Mouse (Mus musculus): Measurements from ENCODE around the gene Plk2. TPM values are rescaled to one million over a fixed set of nuclear protein-coding genes. Genes with fewer than 3 reads are reported as not detected.

Plk2 gene
- total RNA-seq (2015; ENCODE audit: low replicate concordance) (0.38 TPM in 1 of 2 replicates, not detected in the other), total RNA-seq (2017; ENCODE audit: low replicate concordance) (0.17 and 2.9 TPM in 2 replicates)

DNA sequence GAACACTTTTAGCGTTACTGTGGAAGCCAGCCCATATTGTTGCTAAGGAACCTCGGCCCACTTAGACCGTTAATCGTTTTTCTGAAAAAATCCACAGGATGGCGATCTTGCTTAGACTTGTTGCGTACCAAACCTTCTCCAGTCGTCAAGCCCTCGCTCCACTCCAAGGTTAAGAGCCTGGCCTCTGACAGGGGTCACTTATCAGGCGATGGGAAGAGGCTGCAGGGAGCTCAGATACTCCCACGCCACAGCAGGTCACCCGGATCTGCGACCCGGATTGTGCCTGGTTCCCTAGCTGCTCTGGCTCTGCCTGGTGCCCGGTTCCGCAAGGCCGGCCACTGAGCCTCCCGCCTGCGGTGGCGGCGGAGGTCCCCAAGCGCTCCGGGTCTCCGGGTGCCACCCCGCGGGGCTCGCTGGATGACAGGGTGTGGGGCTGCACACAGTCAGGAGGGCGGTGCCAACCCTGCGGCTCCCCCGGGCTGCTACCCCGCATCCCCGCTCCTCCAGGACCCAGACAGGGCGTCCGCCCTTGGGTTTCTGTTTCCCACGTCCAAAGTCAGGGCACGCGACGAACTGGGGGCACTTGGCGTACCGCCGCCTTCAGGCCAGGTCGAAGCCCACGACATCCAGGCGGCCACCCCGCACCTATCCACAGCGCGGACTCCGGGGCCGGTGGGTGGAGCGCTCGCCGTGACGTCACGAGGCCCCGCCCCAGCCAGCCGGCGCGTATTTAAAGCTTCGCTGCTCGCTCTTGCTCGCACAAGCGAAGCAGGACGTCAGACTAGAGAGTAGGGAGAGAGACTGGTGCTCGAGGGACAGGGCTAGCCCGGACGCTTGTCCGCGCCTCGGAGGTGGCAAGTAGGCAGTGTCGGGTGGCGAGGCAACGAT lies at the start of gene Plk2:
Plk2 (plus strand) TSS at position 756 of the 888 bp plus-strand sequence.
- ATAC-seq (replicated peaks; ENCODE audit: low FRiP score, poor library complexity, severe bottlenecking), result peak; percentile 86

DNA sequence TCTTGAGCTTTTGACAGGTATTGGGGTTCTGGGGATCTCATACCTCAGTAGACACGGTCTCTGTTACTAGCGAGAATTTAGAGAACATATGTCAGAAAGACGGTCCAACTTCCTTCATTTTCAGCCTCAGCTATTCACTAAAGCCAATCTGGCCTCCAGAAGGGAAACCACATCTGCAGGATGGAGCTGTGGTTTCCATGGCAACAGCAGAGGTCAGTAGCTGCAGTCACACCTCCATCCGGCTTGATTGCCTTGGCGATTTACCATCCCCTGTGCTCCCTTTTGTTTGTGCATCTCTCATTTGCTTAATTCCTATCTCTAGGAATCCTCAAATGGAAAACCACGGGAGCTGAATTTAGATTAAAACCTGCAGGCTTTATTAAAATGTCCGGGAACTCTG lies 48.1 kb upstream of the Plk2 start:
- no peak for ATAC-seq (replicated peaks; ENCODE audit: low FRiP score, poor library complexity, severe bottlenecking)

DNA sequence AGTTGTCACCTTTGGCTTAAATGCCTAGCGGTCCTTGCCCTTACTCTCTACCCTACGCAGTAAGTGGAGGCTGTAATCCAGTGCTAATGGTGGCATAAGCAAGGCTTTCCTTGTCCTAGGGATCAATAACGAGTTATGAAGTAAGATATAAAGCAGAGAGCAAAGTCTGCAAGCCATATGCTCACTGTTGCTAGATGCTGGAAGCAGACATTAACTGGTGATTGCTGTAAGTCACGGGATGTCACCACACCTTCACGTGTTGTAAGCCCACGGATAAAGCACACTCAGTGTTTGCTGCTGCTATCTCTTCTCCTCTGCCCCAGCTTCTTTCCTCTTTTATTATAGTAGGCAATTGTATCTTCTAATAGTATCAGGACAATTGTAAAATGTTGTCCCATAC lies 43.8 kb upstream of the Plk2 start:
- ATAC-seq (replicated peaks; ENCODE audit: low FRiP score, poor library complexity, severe bottlenecking), result no peak

DNA sequence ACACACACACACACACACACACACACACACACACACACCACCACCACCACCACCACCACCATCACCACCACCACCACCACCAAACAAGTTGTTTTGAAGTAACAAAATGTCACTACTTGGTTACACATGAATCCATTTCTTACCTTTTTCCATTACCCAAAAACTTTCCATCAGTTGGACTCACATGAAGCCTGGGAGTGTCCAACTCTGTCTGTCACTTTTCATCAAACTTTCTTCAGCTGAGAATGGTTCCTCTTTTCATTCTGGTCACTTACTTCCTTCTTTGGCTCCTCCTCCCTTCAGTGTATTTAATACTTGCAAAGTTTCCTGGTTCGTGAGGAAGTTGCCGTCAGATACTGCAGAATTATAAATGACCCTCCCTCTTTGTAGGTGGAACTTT lies 37.9 kb upstream of the Plk2 start, which contains the start of gene Gapt:
Gapt (minus strand) TSS at position 259 of the 400 bp plus-strand sequence.
- no peak for ATAC-seq (replicated peaks; ENCODE audit: low FRiP score, poor library complexity, severe bottlenecking)

DNA sequence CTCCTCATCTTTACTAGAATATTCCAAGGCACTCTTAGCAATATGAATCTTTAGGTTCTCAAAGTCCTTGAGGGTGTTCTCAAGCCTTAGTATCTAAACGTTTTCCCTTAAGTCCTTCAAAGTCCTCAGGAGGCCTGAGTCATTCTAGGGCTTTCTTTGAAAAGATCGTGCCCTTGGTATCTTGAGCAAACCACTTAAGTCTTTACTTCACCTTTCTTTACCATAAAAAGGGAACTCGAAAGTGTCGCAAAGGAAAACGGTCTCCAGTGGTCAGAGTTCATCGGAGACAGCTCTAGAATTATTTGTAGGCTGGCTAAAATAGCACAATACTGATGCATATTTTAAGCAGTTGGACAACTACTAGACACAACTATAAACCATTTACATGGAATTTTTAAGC lies 31.1 kb upstream of the Plk2 start:
- ATAC-seq (replicated peaks; ENCODE audit: low FRiP score, poor library complexity, severe bottlenecking), result no peak

DNA sequence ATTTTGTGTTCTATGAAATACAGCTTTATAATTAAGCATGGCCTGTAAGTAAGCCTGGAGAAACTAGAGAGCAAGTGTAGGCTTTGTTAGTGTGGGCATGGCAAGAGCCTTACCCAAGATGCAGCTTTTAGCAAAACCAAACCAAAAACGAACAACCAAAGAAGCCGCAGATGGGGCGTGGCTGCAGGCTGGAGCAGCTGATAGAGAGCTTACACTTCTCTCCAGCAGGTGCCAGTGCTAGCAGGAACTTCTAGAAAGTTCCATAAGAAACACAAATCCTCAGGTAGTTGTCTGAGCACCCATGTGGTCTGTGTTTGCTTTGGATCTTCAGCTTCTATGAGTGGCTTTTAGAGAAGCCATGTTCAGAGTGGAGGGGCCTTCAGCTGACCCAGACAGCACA lies 28.4 kb upstream of the Plk2 start:
- ATAC-seq (replicated peaks; ENCODE audit: low FRiP score, poor library complexity, severe bottlenecking), result peak; percentile 76

DNA sequence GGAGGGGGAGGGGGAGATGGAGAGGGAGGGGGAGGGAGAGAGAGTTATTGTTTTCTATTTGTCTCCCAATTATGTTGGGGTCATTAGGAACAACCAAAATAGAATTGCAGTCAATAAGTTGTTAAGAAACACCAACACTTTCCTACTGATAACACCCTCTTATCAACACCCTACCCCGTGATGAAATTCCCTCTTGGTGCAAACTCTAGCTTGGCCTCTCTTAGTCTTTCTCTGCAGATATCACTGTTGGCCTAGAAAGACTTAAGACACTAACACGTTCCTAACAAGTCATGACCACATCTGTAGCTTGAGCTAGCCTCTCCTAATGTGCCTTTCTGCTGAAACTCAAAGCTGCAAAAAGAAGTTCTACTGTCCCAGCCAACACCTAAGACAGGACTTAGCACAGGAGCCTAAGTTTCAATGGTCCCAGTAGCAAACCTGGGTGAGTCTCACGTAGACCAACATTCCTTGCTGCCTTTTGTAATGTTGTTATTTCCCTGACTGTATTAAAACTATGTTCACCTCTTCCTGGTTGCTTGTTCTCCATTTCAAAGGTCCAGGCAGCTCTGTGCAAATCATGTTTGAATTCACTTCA lies 26.8 kb upstream of the Plk2 start:
- no peak for ATAC-seq (replicated peaks; ENCODE audit: low FRiP score, poor library complexity, severe bottlenecking)

DNA sequence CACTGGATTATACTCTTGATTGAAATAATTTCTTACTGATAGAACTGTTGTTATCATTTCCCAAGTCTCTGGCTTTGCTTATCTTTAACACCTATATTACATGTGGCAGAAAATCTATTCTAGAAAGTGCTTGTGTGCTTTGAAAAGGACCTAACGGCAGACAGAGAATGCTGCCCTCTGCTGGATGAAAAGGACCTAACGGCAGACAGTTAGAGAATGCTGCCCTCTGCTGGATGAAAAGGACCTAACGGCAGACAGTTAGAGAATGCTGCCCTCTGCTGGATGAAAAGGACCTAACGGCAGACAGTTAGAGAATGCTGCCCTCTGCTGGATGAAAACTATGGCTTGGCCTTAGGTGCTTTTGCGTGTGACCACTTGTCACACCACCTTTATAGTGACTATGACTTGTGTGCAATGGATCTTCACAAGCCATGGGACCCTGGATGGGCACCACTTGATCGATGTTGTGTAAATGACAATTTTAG lies 26.2 kb upstream of the Plk2 start:
- peak; percentile 90 for ATAC-seq (replicated peaks; ENCODE audit: low FRiP score, poor library complexity, severe bottlenecking)

DNA sequence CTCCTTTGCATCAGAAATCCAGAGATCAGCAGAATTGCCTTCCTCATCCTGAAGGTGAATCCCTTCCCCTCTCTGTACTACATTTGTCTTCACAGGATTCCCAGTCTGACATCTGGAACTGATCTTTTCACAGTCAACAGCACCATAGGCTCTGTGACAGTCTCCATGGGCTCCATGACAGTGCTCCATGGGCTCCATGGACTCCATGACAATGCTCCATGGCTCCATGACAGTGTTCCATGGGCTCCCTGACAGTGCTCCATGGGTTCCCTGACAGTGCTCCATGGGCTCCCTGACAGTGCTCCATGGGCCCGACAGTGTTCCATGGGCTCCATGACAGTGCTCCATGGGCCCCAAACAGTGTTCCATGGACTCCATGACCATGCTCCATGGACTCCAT lies 25.2 kb upstream of the Plk2 start:
- no peak for ATAC-seq (replicated peaks; ENCODE audit: low FRiP score, poor library complexity, severe bottlenecking)

DNA sequence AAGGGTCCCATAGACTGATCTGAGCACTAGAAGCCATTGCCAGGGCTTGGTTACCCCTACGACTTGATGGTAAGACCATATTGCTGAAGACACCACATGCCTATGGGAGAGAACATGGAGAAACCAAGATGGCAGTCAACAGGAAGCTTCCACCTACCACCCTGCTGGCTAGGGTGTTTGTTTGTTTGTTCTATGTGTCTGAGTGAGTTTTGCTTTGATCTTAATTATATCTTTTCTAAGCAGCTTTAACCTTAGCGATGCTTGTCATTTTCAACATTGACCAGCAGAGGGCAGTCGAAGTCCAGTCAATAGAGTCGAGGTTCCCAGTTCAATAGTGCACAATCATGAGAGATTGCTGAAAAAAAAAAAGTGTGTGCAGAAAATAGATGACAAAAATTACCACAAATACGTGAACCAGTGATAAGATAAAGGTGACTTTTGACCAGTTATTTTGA lies 12.4 kb upstream of the Plk2 start:
- peak; percentile 67; the same call in 1 of the 2 replicates for ATAC-seq (replicated peaks; ENCODE audit: low FRiP score, poor library complexity, severe bottlenecking)

DNA sequence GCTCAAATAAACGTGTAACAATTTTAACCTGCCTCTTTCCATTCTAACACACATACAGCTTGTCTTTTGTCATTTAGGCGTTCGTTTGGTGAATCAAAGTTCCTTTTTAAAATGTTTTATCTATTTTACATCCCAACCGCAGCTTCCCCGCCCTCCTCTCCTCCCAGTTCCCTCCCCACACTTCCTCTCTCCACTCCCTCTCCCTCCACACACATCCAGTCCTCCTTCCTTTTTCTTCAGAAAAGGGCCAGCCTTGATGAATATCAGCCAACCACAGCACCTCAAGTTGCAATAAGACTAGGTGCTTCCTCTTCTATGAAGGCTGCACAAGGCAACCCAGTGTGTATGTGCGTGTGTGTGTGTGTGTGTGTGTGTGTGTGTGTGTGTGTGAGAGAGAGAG lies 10.3 kb upstream of the Plk2 start:
- ATAC-seq (replicated peaks; ENCODE audit: low FRiP score, poor library complexity, severe bottlenecking), result no peak

DNA sequence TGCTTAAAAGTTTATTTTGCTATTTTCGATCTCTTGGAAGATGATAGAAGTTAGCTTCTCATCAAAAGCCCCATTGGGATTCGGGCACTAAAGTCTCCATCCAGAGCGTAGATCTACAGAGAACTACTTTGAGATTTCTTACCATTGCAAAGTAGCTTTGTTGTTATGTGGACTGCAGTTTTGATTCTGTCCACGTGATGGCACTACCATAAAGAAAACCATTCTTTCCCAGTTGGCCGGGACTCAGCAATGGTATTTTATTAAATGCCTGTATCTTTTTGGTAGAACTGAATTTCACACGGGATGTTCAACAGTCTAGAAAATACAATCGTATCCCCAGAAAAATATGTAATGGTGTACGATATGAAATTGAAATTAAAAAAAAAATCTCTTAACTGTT lies 2.6 kb upstream of the Plk2 start:
- no peak for ATAC-seq (replicated peaks; ENCODE audit: low FRiP score, poor library complexity, severe bottlenecking)

DNA sequence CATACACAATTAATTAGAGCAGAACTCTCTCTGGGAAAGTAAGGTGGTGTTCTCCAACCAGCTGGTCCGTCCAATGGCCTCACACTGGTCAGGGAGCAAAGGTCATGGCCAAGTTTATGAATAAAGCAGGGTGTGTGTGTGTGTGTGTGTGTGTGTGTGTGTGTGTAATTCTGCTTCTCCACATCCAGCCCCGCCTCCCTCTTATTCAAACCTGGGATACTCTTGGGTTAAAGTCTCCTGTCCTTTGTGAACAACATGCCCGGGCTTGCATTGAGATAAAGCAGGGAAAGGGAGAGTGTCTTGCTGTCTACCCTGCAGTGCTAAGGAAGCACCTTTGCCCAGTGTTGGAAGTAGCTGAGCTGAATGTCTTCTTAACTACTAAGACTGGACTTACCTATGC lies 2.2 kb upstream of the Plk2 start:
- no peak for ATAC-seq (replicated peaks; ENCODE audit: low FRiP score, poor library complexity, severe bottlenecking)

DNA sequence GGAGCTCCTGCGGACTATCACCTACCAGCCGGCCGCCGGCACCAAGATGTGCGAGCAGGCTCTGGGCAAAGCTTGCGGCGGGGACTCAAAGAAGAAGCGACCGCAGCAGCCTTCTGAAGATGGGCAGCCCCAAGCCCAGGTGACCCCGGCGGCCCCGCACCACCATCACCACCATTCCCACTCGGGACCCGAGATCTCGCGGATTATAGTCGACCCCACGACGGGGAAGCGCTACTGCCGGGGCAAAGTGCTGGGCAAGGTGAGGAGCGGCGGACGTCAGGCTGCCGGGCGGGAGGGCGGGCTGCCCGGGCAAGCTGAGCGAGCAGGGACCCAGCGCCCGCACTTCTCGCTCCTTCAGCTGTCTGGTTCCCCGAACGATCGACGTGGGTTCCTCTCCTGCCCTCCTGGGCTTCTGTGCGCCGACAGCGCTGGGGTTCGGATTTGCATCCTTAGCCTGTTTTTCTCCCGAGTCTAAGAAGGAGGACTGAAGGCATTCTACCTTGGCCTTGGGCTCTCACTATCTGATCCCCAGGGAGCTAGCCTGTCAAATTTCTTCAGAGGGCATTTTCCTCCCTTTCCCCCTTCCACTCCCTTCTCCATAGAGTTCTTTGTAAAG lies 441 bp downstream of the Plk2 start:
- ATAC-seq (replicated peaks; ENCODE audit: low FRiP score, poor library complexity, severe bottlenecking), result peak; percentile 58; the same call in 1 of the 2 replicates

DNA sequence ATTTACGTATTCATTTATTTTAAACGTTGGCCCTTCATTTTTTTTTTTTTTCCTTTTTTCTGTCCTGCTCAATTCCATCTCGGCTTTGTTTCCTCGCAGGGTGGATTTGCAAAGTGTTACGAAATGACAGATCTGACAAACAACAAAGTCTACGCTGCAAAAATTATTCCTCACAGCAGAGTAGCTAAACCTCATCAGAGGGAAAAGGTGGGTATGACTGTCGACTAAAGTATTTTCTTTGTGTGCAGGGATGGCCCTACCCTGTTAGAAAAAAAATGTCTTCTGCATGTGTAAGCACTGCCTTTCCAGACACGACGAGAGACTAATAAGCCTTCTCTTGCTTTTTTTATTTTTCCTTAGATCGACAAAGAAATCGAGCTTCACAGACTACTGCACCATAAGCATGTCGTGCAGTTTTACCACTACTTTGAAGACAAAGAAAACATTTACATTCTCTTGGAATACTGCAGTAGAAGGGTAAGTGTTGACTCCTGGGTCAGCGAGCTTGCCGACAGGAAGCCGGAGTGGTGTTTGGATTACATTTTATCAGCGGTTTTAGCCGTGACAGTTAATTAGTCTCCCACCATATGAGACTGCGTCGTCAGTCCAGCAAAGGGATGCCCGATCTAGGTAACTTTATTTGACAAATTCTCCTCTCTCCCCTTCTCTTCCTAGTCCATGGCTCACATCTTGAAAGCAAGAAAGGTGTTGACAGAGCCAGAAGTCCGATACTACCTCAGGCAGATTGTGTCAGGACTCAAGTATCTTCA lies 1.3 kb downstream of the Plk2 start:
- ATAC-seq (replicated peaks; ENCODE audit: low FRiP score, poor library complexity, severe bottlenecking), result no peak

DNA sequence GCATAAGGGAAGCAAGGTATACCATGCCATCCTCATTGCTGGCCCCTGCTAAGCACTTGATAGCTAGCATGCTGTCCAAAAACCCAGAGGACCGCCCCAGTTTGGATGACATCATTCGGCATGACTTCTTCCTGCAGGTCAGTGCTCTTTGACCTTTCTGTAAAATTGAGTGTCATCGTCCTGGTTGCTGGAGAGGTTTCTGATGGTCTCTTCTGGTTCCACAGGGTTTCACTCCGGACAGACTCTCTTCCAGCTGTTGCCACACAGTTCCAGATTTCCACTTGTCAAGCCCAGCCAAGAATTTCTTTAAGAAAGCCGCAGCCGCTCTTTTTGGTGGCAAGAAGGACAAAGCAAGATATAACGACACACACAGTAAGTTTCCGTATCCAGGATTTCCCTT lies 2.9 kb downstream of the Plk2 start:
- no peak for ATAC-seq (replicated peaks; ENCODE audit: low FRiP score, poor library complexity, severe bottlenecking)

DNA sequence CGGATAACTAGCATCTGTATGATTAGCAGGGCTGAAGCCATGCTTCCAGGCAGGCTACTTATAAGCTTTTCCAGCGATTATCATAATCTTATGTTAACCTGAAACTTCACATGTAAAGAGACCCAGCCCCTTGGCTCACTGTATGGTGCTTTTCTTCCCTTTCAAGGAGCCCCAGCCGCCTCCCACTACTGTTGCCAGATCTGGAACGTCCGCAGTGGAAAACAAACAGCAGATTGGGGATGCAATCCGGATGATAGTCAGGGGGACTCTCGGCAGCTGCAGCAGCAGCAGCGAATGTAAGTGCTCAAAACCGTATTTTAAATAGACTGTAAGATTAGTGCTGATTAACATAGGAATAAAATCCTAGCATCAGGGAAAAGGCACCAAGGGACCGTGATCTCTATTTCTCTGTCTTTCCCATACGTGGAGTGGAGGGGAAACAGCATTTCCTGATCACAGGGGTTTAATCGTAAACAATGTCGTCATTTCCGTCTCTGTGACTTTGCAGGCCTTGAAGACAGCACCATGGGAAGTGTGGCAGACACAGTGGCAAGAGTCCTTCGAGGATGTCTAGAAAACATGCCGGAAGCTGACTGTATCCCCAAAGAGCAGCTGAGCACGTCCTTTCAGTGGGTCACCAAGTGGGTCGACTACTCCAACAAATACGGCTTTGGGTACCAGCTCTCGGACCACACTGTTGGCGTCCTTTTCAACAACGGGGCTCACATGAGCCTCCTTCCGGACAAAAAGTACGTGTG lies 3.8 kb downstream of the Plk2 start:
- ATAC-seq (replicated peaks; ENCODE audit: low FRiP score, poor library complexity, severe bottlenecking), result no peak

DNA sequence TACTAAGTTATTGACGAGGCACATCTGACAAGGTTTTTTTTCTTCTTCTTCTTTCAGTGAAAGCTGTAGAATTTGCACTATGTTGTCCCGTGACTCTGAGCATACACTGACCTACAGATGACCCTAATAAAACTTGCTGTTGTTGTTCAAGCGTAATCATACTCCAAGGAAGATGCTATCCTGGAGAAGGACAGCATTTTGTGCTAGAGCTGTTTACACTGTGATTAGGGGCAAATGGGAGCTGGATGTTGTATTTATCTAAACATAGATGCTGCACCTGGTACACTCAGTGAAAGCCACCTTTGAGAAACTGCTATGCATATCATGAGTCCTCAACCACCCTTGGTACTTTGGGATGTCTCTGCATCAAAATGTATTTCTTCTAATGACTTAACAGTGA lies 6.6 kb downstream of the Plk2 start:
- no peak for ATAC-seq (replicated peaks; ENCODE audit: low FRiP score, poor library complexity, severe bottlenecking)

DNA sequence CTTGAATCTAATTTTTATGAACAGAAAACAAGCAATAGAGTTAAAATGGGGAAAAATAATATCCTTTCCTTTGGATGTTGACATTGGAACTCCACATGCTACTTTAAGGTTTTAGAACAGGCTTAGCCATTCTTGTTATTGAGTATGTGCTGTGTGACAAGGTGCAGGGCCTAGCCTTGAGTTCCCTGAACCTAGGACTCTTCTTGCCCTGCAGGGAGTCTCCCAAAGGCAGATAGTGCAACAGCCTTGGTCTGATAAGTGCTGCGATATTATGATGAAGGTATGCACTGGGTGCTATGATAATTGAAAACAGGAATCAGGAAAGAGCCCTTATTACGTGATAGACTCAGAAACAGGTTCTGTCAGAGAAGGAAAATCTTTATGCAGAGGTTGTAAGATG lies 7.0 kb downstream of the Plk2 start:
- no peak for ATAC-seq (replicated peaks; ENCODE audit: low FRiP score, poor library complexity, severe bottlenecking)
